Mouse (Mus musculus) hindbrain, embryonic 16.5 days (tissue): ENCODE measurements around the gene Acsm2. TPM values are rescaled to one million over a fixed set of nuclear protein-coding genes. Genes with fewer than 3 reads are reported as not detected.

ENCODE experiments used
- ATAC-seq: fragments of 200-750 bp; cut with Nextera tagmentation; 2 replicates; pipeline ENCODE4 v1.8.0; 2017; ENCODE audit warnings: moderate TSS enrichment, moderate library complexity
- H3K27ac ChIP-seq: fragments of 300-500 bp; sonication (generic); 2 replicates; pipeline ENCODE4 v1.5.1; 2014; ENCODE audit warnings: low read depth, mild to moderate bottlenecking, control low read depth, low read length, moderate library complexity
- H3K27me3 ChIP-seq: fragments of 300-500 bp; sonication (generic); replicated peaks from 2 replicates; pipeline ENCODE4 v1.6.1; 2014; ENCODE audit warnings: low read length; ENCODE audit not compliant: control insufficient read depth, insufficient read depth
- H3K36me3 ChIP-seq: fragments of 300-500 bp; sonication (generic); 2 replicates; pipeline ENCODE4 v1.6.1; 2014; ENCODE audit warnings: mild to moderate bottlenecking, low read length, moderate library complexity, mixed read lengths; ENCODE audit not compliant: control insufficient read depth, insufficient read depth
- H3K4me1 ChIP-seq: fragments of 300-500 bp; sonication (generic); 2 replicates; pipeline ENCODE4 v1.6.1; 2014; ENCODE audit warnings: low read depth, low read length; ENCODE audit not compliant: control insufficient read depth, insufficient read depth
- H3K4me2 ChIP-seq: fragments of 300-500 bp; sonication (generic); 2 replicates; pipeline ENCODE4 v1.6.1; 2014; ENCODE audit warnings: mild to moderate bottlenecking, low read length, control low read depth, moderate library complexity
- H3K4me3 ChIP-seq: fragments of 300-500 bp; sonication (generic); 2 replicates; pipeline ENCODE4 v1.5.1; 2014; ENCODE audit warnings: mild to moderate bottlenecking, low read length, control low read depth, moderate library complexity
- H3K9ac ChIP-seq: fragments of 300-500 bp; sonication (generic); 2 replicates; pipeline ENCODE4 v1.6.1; 2014; ENCODE audit warnings: low read depth, mild to moderate bottlenecking, control low read depth, low read length, moderate library complexity
- H3K9me3 ChIP-seq: fragments of 300-500 bp; sonication (generic); 2 replicates; pipeline ENCODE4 v1.6.1; 2014; ENCODE audit warnings: mild to moderate bottlenecking, low read length, moderate library complexity; ENCODE audit not compliant: control insufficient read depth
- WGBS: fragments of 180-500 bp; shearing (Covaris S2); extraction: QIAGEN DNeasy Blood & Tissue Kit; methylation state at CpG from one replicate; pipeline ENCODE4 v1.1.7; 2014; 5-methylcytosine and 5-hydroxymethylcytosine counted together
- polyA plus RNA-seq: library from polyadenylated mRNA; unstranded; fragments of >200 nt; fragmentation: Nextera tagmentation; extraction: Ambion mirVana; gene quantifications from 2 replicates; pipeline ENCODE4 v1.2.1, GENCODE M21; 2015

The Acsm2 gene
- polyA plus RNA-seq, 1 experiment from 2014 or later: not detected

GRCm38 (mm10) chr7:119638773-119639172 lies 84.6 kb downstream of the Acsm2 start:
- H3K9ac ChIP-seq: no peak overlapping the region
- H3K4me2 ChIP-seq: no peak overlapping the region
- no peaks in the 10 kb centered on the region for H3K4me1 ChIP-seq
- H3K27ac ChIP-seq: no peak overlapping the region
- H3K4me3 ChIP-seq: no peak overlapping the region
- no peaks in the 10 kb centered on the region for H3K27me3 ChIP-seq
- no peak for ATAC-seq
- no peaks in the 10 kb centered on the region for H3K36me3 ChIP-seq
- H3K9me3 ChIP-seq: no peaks in the 10 kb centered on the region

- 79% methylated on average over 5 of the region's 5 CpGs for WGBS
- H3K4me3 ChIP-seq: no peak overlapping the region
- no peaks in the 10 kb centered on the region for H3K36me3 ChIP-seq
- no peaks in the 10 kb centered on the region for H3K27me3 ChIP-seq
- no peak overlapping the region for H3K9ac ChIP-seq
- no peak for ATAC-seq
- no peaks in the 10 kb centered on the region for H3K4me1 ChIP-seq
- no peaks in the 10 kb centered on the region for H3K9me3 ChIP-seq
- H3K4me2 ChIP-seq: no peak overlapping the region
- H3K27ac ChIP-seq: no peak overlapping the region
Observed at GRCm38 (mm10) chr7:119642307-119642706, 88.2 kb downstream of the Acsm2 start.

Other genes with a start within 250 kb of the Acsm2 start
- not detected in 2 replicates for gene Gp2, start 95.1 kb upstream of the Acsm2 start, polyA plus RNA-seq
- not detected in 2 replicates for gene Umod, start 75.1 kb upstream of the Acsm2 start, polyA plus RNA-seq
- 0.33 TPM in 1 of 2 replicates, not detected in the other for gene Acsm5, start 34.9 kb upstream of the Acsm2 start, polyA plus RNA-seq
- gene Pdilt, start 30.9 kb upstream of the Acsm2 start, polyA plus RNA-seq: 0.06 TPM in 1 of 2 replicates, not detected in the other
- not detected in 2 replicates for gene Acsm1, start 52.7 kb downstream of the Acsm2 start, polyA plus RNA-seq
- gene Acsm4, start 135.7 kb downstream of the Acsm2 start, polyA plus RNA-seq: not detected in 2 replicates
- gene Thumpd1, start 166.5 kb downstream of the Acsm2 start, polyA plus RNA-seq: 75.4 and 78.4 TPM in 2 replicates
- gene Acsm3, start 206.6 kb downstream of the Acsm2 start, polyA plus RNA-seq: not detected in 2 replicates
- gene Rexo5, start 239.7 kb downstream of the Acsm2 start, polyA plus RNA-seq: 9.9 and 13.9 TPM in 2 replicates
- 14.8 and 15.0 TPM in 2 replicates for gene Eri2, start 239.7 kb downstream of the Acsm2 start, polyA plus RNA-seq